Mouse (Mus musculus): ENCODE results near the gene Jun. TPM values are rescaled to one million over a fixed set of nuclear protein-coding genes. Genes with fewer than 3 reads are reported as not detected.

Gene Jun
- total and polyA plus RNA-seq, 3 experiments: not detected

GRCm38 (mm10) chr4:95095911-95096310 lies 43.9 kb upstream of the Jun start:
- no peaks in the 10 kb centered on the region; a peak in 1 of 4 replicates for H3K27me3 ChIP-seq (ENCODE audit: control insufficient read depth in 1 of 2, insufficient read depth in 2 of 2, low read length in 2 of 2)
- H3K9ac ChIP-seq (ENCODE audit: control insufficient read depth, low read depth, low read length, poor library complexity, severe bottlenecking): no peak overlapping the region
- no peaks in the 10 kb centered on the region for H3K79me2 ChIP-seq (ENCODE audit: control insufficient read depth, insufficient read depth, low read length, poor library complexity)
- no peak overlapping the region for H3K27ac ChIP-seq (ENCODE audit: control insufficient read depth, low read depth, low read length)
- H3K4me1 ChIP-seq (ENCODE audit: control insufficient read depth in 1 of 2, insufficient read depth in 2 of 2, low read length in 2 of 2): no peaks in the 10 kb centered on the region
- no peaks in the 10 kb centered on the region for H3K9me3 ChIP-seq (replicated peaks; ENCODE audit: insufficient read depth, low read length)
- TF ChIP-seq GABPA (IDR thresholded peaks at IDR 0.05; ENCODE audit: low read depth, low read length) (no peak), GATA1 (IDR thresholded peaks at IDR 0.05; ENCODE audit: low read depth, low read length) (no peak), TAL1 (IDR thresholded peaks at IDR 0.05; ENCODE audit: low read length) (no peak), USF2 (IDR thresholded peaks at IDR 0.05; ENCODE audit: borderline replicate concordance in 1 of 2, insufficient read depth in 1 of 2, low read depth in 1 of 2, low read length in 2 of 2) (no peak), KAT2A (conservative IDR thresholded peaks at IDR 0.05; ENCODE audit: low read depth, low read length) (no peak), POLR2A (IDR thresholded peaks at IDR 0.05; ENCODE audit: control insufficient read depth in 1 of 2, insufficient read depth in 1 of 2, low read depth in 1 of 2, low read length in 2 of 2, poor library complexity in 1 of 2) (no peak), SIN3A (IDR thresholded peaks at IDR 0.05; ENCODE audit: low read length) (no peak), MYB (IDR thresholded peaks at IDR 0.05; ENCODE audit: low read depth, low read length) (no peak), MAZ (IDR thresholded peaks at IDR 0.05; ENCODE audit: low read depth, low read length) (no peak), JUND (IDR thresholded peaks at IDR 0.05; ENCODE audit: low read depth, low read length) (no peak), POLR2AphosphoS2 (IDR thresholded peaks at IDR 0.05; ENCODE audit: low read length) (no peak), CHD2 (IDR thresholded peaks at IDR 0.05; ENCODE audit: low read length) (no peak), CTCF (IDR thresholded peaks at IDR 0.05 in 2 of 3, conservative IDR thresholded peaks at IDR 0.05 in 1 of 3; ENCODE audit: control insufficient read depth in 1 of 3, insufficient read depth in 1 of 3, low read depth in 2 of 3, low read length in 3 of 3, poor library complexity in 1 of 3, severe bottlenecking in 1 of 3) (no peak)
- no peak for DNase-seq (ENCODE audit: low read depth, low spot score)
- no peak overlapping the region for H3K4me3 ChIP-seq (ENCODE audit: control insufficient read depth in 1 of 2, insufficient read depth in 1 of 2, low read depth in 2 of 2, low read length in 2 of 2)
- no peaks in the 10 kb centered on the region for H3K36me3 ChIP-seq (ENCODE audit: control insufficient read depth in 1 of 2, insufficient read depth in 2 of 2, low read length in 2 of 2)

- Histone ChIP-seq H3K4me3 (ENCODE audit: control insufficient read depth in 1 of 2, insufficient read depth in 1 of 2, low read depth in 2 of 2, low read length in 2 of 2) (no peak overlapping the region), H3K4me1 (ENCODE audit: control insufficient read depth in 1 of 2, insufficient read depth in 2 of 2, low read length in 2 of 2) (no peaks in the 10 kb centered on the region), H3K36me3 (ENCODE audit: control insufficient read depth in 1 of 2, insufficient read depth in 2 of 2, low read length in 2 of 2) (no peaks in the 10 kb centered on the region), H3K9ac (ENCODE audit: control insufficient read depth, low read depth, low read length, poor library complexity, severe bottlenecking) (no peak overlapping the region), H3K79me2 (ENCODE audit: control insufficient read depth, insufficient read depth, low read length, poor library complexity) (no peaks in the 10 kb centered on the region), H3K27me3 (ENCODE audit: control insufficient read depth in 1 of 2, insufficient read depth in 2 of 2, low read length in 2 of 2) (no peaks in the 10 kb centered on the region; a peak in 1 of 4 replicates), H3K9me3 (replicated peaks; ENCODE audit: insufficient read depth, low read length) (no peaks in the 10 kb centered on the region), H3K27ac (ENCODE audit: control insufficient read depth, low read depth, low read length) (no peak overlapping the region)
- no peak for DNase-seq (ENCODE audit: low read depth, low spot score)
- TF ChIP-seq USF1 (IDR thresholded peaks at IDR 0.05; ENCODE audit: low read depth, low read length) (no peak), MAZ (IDR thresholded peaks at IDR 0.05; ENCODE audit: low read depth, low read length) (no peak), E2F4 (IDR thresholded peaks at IDR 0.05; ENCODE audit: borderline replicate concordance, low read depth, low read length) (no peak), POLR2A (IDR thresholded peaks at IDR 0.05; ENCODE audit: control insufficient read depth in 1 of 2, insufficient read depth in 1 of 2, low read depth in 1 of 2, low read length in 2 of 2, poor library complexity in 1 of 2) (no peak)
These were observed 43.3 kb upstream of the Jun start for GRCm38 (mm10) chr4:95095355-95095754.

GRCm38 (mm10) chr4:95094700-95095113 lies 42.7 kb upstream of the Jun start:
- no peaks in the 10 kb centered on the region for H3K4me1 ChIP-seq (ENCODE audit: control insufficient read depth in 1 of 2, insufficient read depth in 2 of 2, low read length in 2 of 2)
- no peak for DNase-seq (ENCODE audit: low read depth, low spot score)
- no peak overlapping the region for H3K9ac ChIP-seq (ENCODE audit: control insufficient read depth, low read depth, low read length, poor library complexity, severe bottlenecking)
- TF ChIP-seq TAL1 (IDR thresholded peaks at IDR 0.05; ENCODE audit: low read length) (no peak), RCOR1 (IDR thresholded peaks at IDR 0.05; ENCODE audit: low read depth, low read length) (no peak), ETS1 (IDR thresholded peaks at IDR 0.05; ENCODE audit: low read depth, low read length) (no peak), POLR2AphosphoS5 (IDR thresholded peaks at IDR 0.05; ENCODE audit: borderline replicate concordance, low read depth, low read length) (no peak), CTCF (IDR thresholded peaks at IDR 0.05 in 2 of 3, conservative IDR thresholded peaks at IDR 0.05 in 1 of 3; ENCODE audit: control insufficient read depth in 1 of 3, insufficient read depth in 1 of 3, low read depth in 2 of 3, low read length in 3 of 3, poor library complexity in 1 of 3, severe bottlenecking in 1 of 3) (no peak), NELFE (IDR thresholded peaks at IDR 0.05; ENCODE audit: low read depth, low read length) (no peak), UBTF (IDR thresholded peaks at IDR 0.05; ENCODE audit: borderline replicate concordance, insufficient read depth, low read depth, low read length) (no peak), USF1 (IDR thresholded peaks at IDR 0.05; ENCODE audit: low read depth, low read length) (no peak), SIN3A (IDR thresholded peaks at IDR 0.05; ENCODE audit: low read length) (no peak), JUND (IDR thresholded peaks at IDR 0.05; ENCODE audit: low read depth, low read length) (no peak), ZKSCAN1 (IDR thresholded peaks at IDR 0.05; ENCODE audit: low read depth, low read length) (no peak), BHLHE40 (IDR thresholded peaks at IDR 0.05; ENCODE audit: borderline replicate concordance, low read depth, low read length) (no peak), EP300 (IDR thresholded peaks at IDR 0.05; ENCODE audit: low read depth in 1 of 2, low read length in 2 of 2) (no peak)
- no peak overlapping the region for H3K4me3 ChIP-seq (ENCODE audit: control insufficient read depth in 1 of 2, insufficient read depth in 1 of 2, low read depth in 2 of 2, low read length in 2 of 2)
- no peak overlapping the region for H3K27ac ChIP-seq (ENCODE audit: control insufficient read depth, low read depth, low read length)
- no peaks in the 10 kb centered on the region for H3K9me3 ChIP-seq (replicated peaks; ENCODE audit: insufficient read depth, low read length)
- no peaks in the 10 kb centered on the region for H3K79me2 ChIP-seq (ENCODE audit: control insufficient read depth, insufficient read depth, low read length, poor library complexity)
- no peaks in the 10 kb centered on the region; a peak in 1 of 4 replicates for H3K27me3 ChIP-seq (ENCODE audit: control insufficient read depth in 1 of 2, insufficient read depth in 2 of 2, low read length in 2 of 2)
- no peaks in the 10 kb centered on the region for H3K36me3 ChIP-seq (ENCODE audit: control insufficient read depth in 1 of 2, insufficient read depth in 2 of 2, low read length in 2 of 2)

All from MEL (cell line).